Mouse (Mus musculus): ENCODE results near the gene 4930519G04Rik.
"Not testable (repeated sequence)": the region's sequence is repeated elsewhere in the genome, so short reads cannot be mapped to it uniquely, and the experiment has no call there.

4930519G04Rik gene

DNA sequence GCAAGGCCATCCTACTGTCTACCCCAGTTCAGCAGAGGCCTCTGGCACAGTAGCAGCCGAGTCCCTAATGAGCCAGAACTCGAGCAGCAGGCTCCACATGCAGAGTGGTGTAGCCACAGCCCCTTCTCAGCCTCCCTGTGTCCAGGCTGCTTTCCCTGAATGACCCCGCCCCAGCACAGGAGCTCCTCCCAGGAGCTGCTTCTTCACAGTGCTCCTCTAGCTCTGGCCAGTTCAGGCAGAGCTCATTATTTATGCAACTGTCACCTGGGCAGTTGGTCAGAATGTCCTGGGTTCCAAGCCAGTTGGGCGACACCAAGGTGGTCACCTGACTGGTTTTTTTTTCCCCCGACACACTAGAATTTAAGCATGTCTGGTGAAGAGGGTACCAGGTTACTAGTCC, at the start of gene 4930519G04Rik:
4930519G04Rik (plus strand) TSS at position 301 of the 400 bp plus-strand sequence.
- not testable (repeated sequence) for DNase-seq

DNA sequence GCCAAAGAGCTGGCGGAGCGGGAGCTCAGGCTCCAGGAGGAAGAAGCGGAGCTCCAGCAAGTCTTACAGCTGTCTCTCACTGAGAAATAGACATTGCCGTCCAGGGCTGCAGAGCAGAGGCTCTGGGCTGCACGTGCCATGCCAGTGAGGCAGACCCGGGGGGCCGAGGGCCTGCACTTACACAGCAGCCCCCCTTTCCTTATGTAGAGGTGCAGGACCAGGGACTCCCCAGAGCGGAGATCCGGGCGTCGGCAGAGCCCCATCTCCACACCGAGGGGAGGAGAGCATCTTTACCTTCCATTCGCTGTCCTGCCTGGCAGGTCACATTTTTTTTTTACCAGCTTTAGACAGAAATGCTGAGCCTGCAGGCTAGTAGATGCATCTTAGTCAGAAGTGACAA, 49.1 kb upstream of the 4930519G04Rik start:
- DNase-seq, result no peak

DNA sequence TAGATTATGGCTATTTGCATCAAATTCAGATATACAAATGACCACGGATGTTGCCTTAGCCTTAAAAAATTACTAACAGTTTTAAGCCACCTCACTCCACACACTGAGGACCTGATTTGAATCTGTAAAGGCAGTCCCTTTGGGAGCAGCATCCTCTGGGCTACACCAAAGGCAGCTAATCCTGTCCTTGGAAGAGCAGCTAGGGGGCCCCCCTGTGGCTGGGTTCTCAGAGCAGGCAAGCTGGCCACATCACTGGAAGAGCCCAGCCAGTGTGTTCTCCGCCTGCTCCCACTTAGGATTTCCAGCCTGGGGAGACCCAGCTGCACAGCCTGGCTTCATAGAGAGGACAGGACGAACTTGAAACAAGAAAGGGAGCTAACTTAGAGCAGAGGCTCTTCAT, 48.5 kb upstream of the 4930519G04Rik start:
- peak; percentile 67 to 72 for DNase-seq

DNA sequence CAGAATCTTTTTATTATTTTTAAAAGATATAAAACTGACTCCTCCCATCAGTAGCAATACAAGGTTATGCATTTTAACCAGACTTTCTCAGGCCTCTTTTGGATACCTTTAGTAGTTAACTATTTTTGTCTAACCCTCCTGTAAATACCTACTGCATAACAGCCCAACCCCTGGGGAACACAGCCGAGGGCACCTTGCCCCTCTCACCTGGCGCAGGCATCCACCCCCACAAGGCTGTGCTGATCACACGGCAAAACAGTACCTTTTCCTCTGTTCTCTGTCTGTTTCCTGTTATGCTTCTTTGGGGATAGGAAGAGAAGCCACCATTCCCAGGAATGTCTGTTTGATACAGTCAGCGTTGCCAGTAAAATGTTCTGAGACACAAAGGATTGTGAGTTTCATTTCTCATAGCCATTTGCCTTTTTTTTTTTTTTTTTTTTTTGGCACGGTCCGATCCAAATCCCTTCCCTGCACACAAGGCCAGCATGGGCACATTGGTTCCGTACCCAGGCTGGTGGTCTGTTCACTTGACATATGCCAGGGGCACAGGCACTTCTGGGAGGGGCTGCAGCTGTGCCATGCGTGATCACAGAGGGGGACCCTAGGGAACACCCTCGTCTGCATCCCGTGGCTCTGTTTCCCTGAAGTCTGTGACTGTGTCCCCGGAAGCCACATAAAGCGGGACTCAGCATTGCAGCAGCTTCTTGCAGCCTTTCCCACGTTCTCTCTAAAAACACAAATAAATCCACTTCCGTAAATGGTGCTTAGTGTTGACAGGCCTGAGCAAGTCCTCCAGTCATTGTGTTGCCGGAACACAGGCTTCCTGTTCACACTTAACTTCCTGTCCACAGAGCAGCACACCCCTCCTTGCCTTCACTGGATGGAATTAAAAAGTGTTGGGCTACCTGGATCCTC, 47.8 kb upstream of the 4930519G04Rik start:
- peak; percentile 47 to 58 for DNase-seq

DNA sequence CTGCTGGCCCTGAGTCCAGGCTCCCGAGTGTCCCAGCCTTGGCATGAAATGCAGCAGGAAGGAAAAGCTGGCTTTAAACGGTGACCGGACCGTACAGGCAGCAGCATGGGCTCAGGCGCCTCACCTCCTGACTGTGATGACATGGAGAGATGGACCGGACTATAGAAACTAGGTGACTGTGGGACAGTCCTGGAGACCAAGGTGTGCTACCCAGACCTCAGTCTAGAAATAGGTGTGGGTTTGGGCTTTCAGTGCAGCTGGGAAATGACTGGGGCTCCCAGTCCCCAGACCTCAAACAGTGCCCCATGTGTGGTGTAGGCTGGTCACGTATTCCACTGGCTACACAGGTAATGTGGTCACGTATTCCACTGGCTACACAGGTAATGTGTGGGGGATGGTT, 46.8 kb upstream of the 4930519G04Rik start:
- DNase-seq, result no peak

DNA sequence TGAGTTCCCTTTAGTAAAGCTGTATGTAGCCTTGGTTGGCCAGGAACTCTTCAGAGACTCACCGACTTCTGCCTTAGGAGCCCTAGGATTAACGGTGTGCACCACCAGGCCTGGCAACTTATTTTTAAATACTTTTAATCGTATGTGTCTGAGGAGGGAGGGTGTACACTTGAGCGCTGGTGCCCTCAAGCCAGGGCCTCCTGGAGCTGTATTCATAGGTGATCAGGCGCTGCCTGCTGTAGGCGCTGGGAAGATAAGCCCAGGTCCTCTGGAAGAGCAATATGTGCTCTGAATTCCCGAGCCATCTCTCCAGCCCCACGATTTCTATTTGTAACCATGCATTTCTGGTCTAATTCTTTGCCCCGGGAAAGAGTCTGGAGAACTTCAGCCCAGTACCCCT, 46.4 kb upstream of the 4930519G04Rik start:
- DNase-seq, result no peak

DNA sequence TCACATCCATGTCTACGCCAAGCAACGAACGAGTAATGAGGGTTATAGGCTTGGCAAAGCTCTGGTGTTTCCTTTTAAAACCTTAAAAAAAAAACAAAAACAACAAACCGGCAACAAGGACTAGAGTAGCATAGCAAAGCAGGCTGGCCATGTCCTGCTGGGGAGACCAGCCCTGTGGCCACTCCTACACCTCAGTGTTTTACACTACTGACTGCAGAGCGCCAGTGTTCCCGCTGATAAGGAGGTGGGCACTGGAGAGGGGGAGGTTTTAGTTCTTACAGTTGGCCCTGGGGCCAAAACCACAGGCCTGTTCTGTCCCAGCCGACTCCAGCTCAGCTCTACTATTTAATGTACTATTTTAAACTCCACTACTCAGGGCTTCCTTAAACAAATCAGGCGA, 46.0 kb upstream of the 4930519G04Rik start:
- no peak for DNase-seq

DNA sequence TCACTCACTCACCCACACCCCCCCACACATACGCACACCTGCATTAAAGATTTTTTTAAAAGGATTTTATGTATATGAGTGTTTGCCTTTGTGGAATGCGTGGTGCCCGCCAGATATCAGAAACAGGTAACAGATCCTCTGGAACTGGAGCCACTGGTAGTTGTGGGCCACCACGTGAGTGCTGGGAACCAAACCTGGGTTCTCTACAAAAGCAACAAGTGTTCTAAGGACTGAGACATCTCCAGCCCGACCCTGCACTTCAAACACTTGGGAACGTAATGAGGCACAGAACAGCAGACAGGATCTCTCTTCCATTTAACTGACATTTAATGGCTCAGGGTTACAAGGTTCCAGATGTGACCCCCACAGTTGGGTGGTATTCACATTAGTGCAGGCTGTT, 45.6 kb upstream of the 4930519G04Rik start:
- no peak for DNase-seq

DNA sequence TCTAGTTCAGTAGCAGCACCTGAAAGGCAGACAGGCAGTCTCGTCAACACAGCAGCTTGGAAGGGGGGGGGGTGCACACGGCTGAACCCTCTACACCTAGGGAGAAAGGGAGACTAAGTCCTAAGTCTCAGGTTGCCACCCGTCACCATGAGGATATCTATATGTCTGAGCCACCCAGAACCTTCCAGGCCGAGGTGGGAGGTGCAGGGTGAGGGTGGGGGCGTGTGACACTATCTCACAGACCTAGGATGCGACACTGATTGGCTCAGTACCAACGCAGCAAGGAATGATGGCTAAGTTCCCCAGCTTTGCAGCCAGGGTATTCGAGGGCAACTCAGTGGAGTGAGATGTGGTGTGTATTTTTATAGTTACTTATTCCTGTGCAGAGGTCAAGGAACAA, 45.1 kb upstream of the 4930519G04Rik start:
- no peak for DNase-seq

DNA sequence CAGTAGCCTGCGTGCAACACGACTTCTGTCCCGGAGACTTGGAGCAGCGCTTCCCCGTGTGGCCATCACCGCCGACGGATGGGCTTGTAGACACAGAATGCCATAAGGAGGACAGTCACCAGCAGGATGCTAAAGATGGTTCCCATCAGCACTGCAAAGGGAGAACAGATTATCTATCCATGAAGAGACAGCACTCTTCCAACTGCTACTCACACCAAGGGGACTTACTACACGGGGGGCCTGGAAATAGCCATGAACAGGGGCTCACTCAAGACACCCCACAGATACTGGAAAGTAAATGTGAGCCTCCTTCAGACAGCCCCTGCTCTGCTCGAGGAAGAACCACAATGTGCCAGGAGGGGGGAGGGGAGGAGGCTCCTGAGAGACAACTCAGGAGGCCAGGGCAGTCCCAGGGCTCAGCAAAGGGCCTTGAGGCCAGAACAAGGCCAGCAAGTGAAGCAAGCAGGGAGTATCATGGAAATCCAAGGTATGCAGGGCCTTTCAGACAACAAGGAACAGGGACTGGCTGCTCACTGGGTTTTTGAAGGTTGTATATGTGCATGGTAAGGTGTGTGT, 44.2 kb upstream of the 4930519G04Rik start:
- DNase-seq, result no peak

DNA sequence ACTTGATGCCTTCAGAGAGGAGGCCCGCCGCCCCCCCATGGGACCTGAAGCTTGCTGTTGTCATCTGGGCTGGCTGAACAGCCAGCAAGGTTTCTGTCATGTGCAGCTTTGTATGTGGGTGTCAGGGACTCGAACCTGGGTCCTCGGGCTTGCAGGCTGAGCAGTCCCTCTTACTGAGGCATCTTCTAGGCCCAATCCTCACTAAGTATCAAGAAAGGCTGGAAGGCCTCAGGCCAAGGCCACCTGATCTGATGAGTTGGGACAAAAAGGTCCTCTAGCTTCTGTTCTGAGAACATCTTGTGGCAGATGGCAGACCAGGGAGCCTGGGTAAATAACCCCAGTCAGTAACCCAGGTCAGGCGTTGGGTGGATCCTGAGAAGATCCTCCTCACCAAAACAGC, 43.6 kb upstream of the 4930519G04Rik start:
- no peak for DNase-seq

DNA sequence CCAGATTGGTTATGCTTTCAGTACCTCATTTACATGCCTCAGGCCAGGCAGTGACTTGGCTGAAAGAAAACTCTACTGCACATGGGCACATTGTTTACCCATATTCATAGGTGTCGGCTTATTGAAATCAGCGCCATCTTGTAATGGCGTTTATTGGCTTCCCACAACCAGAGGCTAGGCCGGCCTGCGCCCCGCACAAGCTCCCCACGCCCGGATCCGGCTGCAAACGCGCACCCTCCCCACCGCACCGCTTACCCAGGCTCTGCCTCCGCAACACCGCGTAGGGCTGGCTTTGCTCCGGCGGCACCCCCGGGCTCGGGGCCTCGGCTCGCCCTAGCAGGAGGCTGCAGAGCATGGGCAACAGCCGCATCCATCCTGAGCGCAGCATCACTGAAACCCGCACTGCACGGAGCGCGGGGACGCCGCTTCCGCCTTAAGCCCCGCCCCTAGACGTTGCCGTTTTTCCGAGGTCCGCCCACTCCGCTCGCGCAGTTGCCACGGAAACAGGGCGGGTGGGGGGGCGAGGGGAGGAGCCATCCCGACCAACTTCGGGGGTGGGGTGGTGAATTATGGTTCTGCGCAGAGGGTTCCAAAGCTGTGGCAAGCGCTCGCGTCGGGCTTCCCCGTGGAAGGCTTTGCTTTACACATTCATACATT, 39.8 kb upstream of the 4930519G04Rik start:
- peak; percentile 89 to 90 for DNase-seq

DNA sequence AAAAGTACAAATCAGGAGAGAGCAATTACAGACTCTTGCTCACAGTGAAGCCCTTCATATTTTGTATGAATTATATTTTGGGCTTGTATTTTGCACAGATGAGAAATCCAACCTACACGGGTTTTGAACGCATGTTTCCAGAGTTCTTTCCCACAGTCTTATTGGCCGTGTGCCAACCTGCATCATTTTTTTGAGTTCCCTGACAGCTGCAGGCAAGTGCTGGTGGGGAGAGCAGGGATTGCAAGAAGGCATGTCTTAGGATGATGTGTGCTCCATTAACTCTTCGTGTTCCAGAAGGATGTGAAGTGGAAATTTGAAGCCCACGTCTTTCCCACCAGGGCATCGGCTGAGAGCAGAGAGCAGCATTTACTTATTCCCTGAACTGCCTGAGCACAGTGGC, 36.9 kb upstream of the 4930519G04Rik start:
- DNase-seq, result no peak

DNA sequence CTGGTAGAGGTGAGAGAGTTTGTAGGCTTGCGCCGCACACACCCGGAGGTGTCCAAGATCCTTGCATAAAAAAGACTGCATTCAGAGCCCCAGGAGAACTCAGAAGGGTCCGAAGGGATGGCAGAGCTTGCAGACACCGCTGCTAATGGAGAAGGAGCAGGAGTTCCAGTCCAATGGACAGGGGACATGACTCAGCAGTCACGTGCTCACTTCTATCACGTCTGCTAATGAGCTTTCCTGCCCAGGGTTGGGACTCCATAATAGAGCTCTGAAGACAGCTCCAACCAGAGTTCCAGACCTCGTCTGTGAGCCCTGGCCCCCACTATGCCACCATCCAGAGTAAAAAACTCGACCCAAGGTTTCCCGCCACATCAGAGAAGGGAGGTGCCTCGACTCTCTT, 35.3 kb upstream of the 4930519G04Rik start:
- DNase-seq, result no peak

DNA sequence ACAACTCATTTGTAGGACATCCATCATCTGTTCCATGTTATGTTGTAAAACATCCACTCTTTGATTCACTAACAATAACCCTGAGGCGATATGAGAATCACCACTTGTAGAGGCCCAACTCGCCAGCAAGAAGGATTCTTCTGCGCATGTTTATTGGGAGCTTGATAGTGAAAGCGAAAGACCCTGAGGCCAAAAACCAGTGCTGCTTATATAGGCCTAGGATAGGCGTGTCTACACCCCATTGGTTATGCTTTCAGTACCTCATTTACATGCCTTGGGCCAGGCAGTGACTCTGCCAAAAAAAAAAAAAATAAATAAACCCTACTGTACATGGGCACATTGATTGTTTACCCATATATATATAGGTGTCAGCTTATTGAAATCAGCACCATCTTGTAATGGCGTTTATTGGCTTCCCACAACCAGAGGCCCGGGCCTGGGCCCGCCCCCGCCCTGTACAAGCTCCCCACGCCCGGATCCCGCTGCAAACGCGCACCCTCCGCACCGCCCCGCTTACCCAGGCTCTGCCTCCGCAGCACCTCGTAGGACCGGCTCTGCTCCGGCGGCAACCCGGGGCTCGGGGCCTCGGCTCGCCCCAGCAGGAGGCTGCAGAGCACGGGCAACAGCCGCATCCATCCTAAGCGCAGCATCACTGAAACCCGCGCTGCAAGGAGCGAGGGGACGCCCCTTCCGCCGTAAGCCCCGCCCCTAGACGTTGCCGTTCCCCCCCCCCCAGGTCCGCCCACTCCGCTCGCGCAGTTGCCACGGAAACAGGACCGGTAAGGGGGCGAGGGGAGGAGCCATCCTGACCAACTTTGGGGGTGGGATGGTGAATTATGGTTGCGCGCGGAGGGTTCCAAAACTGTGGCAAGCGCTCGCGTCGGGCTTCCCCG, 30.4 kb upstream of the 4930519G04Rik start, which contains the start of gene 1500011B03Rik:
1500011B03Rik (minus strand) TSS at position 673 of the 893 bp plus-strand sequence.
- peak; percentile 77 to 79 for DNase-seq

DNA sequence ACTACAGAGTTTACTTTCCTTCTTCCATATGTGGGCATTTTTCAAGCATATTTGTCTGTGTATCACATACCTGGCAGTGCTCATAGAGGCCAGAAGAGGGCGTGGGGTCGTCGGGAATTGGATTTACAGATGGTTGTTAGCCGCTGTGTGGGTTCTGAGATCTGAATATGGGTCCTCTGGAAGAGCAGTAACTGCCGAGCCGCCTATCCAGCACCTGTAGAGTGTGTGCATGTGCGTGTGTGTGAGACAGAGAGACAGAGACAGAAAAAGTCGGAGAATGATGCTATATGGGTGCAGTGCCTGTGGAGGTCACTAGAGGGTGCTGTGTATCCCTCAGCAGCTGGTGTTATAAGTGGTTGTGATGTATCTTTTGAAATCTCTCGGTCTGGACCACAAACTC, 29.3 kb upstream of the 4930519G04Rik start:
- DNase-seq, result peak in 1 of 2 experiments; percentile 60

DNA sequence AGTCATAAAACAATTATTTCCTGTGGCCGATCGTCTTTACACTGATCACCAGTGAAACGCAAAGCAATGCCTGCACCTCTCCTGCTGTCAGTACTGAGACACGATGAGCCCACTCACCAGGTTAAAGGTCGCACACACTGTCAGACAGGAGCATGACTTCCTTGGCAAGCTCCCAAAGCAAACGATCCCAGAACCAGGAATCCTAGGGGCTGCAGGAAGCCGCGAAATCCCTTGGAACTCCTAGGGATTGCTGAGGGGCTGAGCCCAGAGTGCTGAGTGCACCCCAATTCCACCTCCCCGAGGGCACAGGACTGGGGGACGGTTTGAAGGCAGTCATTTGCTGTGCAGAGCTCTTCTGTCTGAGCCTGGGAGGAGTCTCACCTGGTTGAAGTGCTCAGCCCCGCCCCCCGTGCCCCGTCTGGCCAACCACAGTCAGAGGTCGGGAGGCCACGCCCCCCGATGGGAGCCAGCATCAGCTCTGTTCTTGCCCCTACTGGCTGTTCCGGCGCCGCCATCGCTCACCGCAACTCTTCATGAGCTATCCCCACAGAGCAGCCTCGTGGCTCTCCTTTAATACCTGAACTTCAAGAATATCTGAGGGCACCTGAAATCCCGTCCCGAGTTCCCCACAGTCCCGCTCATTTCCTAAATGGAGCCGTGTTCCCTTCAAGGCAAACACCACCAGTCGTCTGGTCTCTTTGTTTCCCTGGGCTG, 27.3 kb upstream of the 4930519G04Rik start:
- peak; percentile 82 to 86 for DNase-seq

DNA sequence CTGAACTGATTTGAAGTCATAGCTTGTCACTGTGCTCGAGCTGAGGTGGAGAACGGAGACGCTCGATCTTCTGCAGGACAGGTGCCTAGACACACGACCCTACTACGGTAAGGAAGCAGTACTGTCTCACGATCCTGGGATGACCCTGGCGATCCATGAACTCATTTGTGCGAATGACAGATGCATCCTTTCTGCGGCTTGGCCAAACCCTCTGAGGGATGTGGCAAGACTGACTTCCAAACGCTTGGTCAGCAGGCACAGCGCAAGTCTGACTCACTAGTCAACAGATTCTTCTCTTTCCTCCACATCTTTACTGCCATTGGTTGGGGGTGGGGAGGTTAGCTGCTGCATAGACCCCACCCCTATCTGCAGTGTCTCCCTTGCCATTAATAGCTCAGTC, 26.0 kb upstream of the 4930519G04Rik start:
- peak in 1 of 2 experiments; percentile 53 for DNase-seq

DNA sequence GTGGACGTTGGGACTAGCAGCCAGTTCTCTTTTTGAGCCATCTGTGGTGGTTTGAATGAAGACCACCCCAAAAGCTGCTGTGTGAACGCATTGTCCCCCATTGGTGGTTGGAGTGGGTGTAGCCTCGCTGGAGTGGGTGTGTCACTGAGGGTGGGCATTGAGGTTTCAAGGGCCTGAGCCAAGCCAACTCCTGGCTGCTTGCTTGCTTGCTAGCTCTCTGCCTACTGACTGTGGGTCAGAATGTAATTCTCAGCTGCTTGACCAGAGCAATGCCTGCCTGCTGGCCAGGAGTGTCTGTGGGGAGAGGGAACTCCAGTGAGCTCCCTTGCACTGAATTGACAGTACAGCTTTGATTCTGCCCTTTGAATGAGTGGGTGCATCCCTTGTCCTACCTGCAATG, 23.7 kb upstream of the 4930519G04Rik start:
- peak in 1 of 2 experiments; percentile 18 for DNase-seq

DNA sequence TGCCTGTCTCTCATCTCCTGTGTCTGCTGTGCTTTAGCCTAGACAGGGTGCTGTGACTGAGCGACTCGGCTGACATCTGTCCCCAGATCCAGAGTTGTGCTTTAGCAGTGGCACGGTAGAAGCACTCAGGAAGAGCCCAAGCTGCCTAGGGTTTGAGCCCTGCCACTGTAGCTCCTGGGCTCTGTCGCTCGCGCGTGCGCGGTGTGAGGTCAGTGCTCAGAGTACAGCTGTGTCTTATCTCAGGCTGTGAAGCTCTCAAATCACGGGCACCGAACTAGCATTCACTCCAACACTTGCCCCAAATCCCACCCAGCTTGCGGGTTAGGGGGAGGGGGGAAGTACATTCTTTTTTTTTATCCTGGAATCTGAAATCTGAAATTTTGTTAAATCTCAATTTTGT, 16.6 kb upstream of the 4930519G04Rik start:
- peak in 1 of 2 experiments; percentile 34 for DNase-seq

DNA sequence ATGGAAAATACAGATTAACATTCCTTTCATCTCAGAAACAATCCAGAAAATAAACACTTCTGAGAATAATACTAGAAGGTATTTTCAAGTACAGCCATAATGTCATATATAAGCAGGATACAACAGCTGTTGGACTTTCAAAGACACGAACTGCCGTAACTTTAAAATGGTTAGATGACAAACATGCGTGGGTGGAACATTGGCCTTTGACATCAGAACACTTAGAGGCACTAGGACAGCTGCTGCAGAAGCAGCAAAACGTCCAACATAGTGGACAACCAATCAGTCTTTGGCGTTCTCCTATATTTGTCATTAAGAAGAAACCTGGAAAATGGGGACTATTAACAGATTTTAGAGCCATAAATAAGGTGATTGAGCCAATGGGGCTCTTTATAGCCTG, 13.0 kb upstream of the 4930519G04Rik start:
- peak in 1 of 2 experiments; percentile 16 for DNase-seq

DNA sequence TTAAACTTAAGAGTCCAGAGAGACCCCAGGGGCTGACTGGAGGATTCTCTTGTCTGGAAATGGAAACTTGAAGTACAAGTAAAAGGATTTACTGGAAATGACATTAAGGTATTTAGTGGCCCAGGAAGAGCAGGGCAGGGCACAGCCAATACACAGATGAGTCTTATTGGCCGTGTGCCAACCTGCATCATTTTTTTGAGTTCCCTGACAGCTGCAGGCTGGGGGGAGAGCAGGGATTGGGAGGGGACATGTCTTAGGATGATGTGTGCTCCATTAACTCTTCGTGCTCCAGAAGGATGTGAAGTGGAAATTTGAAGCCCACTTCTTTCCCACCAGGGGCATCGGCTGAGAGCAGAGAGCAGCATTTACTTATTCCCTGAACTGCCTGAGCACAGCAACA, 11.3 kb upstream of the 4930519G04Rik start:
- DNase-seq, result not testable (repeated sequence)
